Mouse (Mus musculus): Measurements from ENCODE around the gene Spns2. TPM values are rescaled to one million over a fixed set of nuclear protein-coding genes. Genes with fewer than 3 reads are reported as not detected.

The Spns2 gene
- 10 to 100 TPM; 41.9 to 59.0 TPM for total RNA-seq (2023)

GRCm38 (mm10) chr11:72489881-72490301, at the start of gene Spns2:
Gene Spns2 (minus strand): TSS chr11:72489904.

GRCm38 (mm10) chr11:72440965-72441664, 48.6 kb downstream of the Spns2 start, which contains the start of gene Mybbp1a:
Gene Mybbp1a (plus strand): TSS chr11:72441355.

GRCm38 (mm10) chr11:72434963-72435693, 54.6 kb downstream of the Spns2 start, which contains the start of gene Ggt6:
Gene Ggt6 (plus strand): TSS chr11:72435526.

GRCm38 (mm10) chr11:72411093-72411921, 78.4 kb downstream of the Spns2 start, which contains the start of gene Smtnl2:
Gene Smtnl2 (minus strand): TSS chr11:72411713.

Other genes with a start within 250 kb of the Spns2 start
- gene Slc13a5, start 222.7 kb downstream of the Spns2 start, total RNA-seq (2023), result not detected
- 10 to 100 TPM; 33.4 to 56.4 TPM for gene Xaf1, start 188.3 kb downstream of the Spns2 start, total RNA-seq (2023)
- gene Fbxo39, start 175.5 kb downstream of the Spns2 start, total RNA-seq (2023), result under 1 TPM in 1 of 2 experiments, not detected in 1; 0.64 TPM
- gene Tekt1, start 127.5 kb downstream of the Spns2 start, total RNA-seq (2023), result not detected
- gene Smtnl2, start 78.2 kb downstream of the Spns2 start, total RNA-seq (2023), result 1 to 10 TPM in 1 of 2 experiments, not detected in 1; 1.0 TPM
- gene Ggt6, start 54.4 kb downstream of the Spns2 start, total RNA-seq (2023), result not detected
- 100 to 1,000 TPM; 155 to 165 TPM for gene Mybbp1a, start 48.5 kb downstream of the Spns2 start, total RNA-seq (2023)
- 10 to 100 TPM; 12.5 to 12.6 TPM for gene Spns3, start 60.6 kb upstream of the Spns2 start, total RNA-seq (2023)
- gene Ube2g1, start 117.4 kb upstream of the Spns2 start, total RNA-seq (2023), result 10 to 100 TPM; 37.2 to 44.9 TPM
- 100 to 1,000 TPM; 111 to 117 TPM for gene Ankfy1, start 200.1 kb upstream of the Spns2 start, total RNA-seq (2023)

Data from B cell, adult 67 days (primary cell).